Mouse (Mus musculus): ENCODE results near the gene Hid1. TPM values are rescaled to one million over a fixed set of nuclear protein-coding genes. Genes with fewer than 3 reads are reported as not detected.
"Not testable (repeated sequence)": the region's sequence is repeated elsewhere in the genome, so short reads cannot be mapped to it uniquely, and the experiment has no call there.

The Hid1 gene
- polyA plus RNA-seq, 1 experiment from 2014 or later, result 21.0 TPM

- Histone ChIP-seq H3K9me3 (ENCODE audit: control insufficient read depth, low read depth, low read length) (no peaks in the 10 kb centered on the region), H3K4me2 (replicated peaks; ENCODE audit: low read depth, low read length) (no peak overlapping the region), H3K9ac (replicated peaks; ENCODE audit: low read depth, low read length) (no peak overlapping the region), H3K4me1 (ENCODE audit: control insufficient read depth, insufficient read depth, low read length) (peaks cover 7% of the 10 kb centered on the region), H3K36me3 (ENCODE audit: control insufficient read depth, insufficient read depth, low read length) (peaks cover 2% of the 10 kb centered on the region; the same call in 1 of the 2 replicates), H3K4me3 (ENCODE audit: low read depth, low read length) (no peak overlapping the region), H3K27ac (ENCODE audit: low read length) (no peak overlapping the region), H3K27me3 (ENCODE audit: control insufficient read depth, insufficient read depth, low read length) (no peaks in the 10 kb centered on the region)
- 65% methylated on average over 3 of the region's 3 CpGs for WGBS
- ATAC-seq (ENCODE audit: insufficient number of reproducible peaks, insufficient read depth, low FRiP score, low read depth), result no peak
Observed at GRCm38 (mm10) chr11:115400126-115400525, 32.6 kb upstream of the Hid1 start.

- no peaks in the 10 kb centered on the region for H3K4me1 ChIP-seq (ENCODE audit: control insufficient read depth, insufficient read depth, low read length)
- 76% methylated on average over 7 of the region's 7 CpGs for WGBS
- H3K4me2 ChIP-seq (replicated peaks; ENCODE audit: low read depth, low read length), result no peak overlapping the region
- H3K9me3 ChIP-seq (ENCODE audit: control insufficient read depth, low read depth, low read length), result no peaks in the 10 kb centered on the region
- no peaks in the 10 kb centered on the region for H3K27me3 ChIP-seq (ENCODE audit: control insufficient read depth, insufficient read depth, low read length)
- ATAC-seq (ENCODE audit: insufficient number of reproducible peaks, insufficient read depth, low FRiP score, low read depth), result no peak
- H3K9ac ChIP-seq (replicated peaks; ENCODE audit: low read depth, low read length), result no peak overlapping the region
- H3K36me3 ChIP-seq (ENCODE audit: control insufficient read depth, insufficient read depth, low read length), result peaks cover 8% of the 10 kb centered on the region; the same call in 1 of the 2 replicates
- H3K27ac ChIP-seq (ENCODE audit: low read length), result no peak overlapping the region
- no peak overlapping the region for H3K4me3 ChIP-seq (ENCODE audit: low read depth, low read length)
Observed at GRCm38 (mm10) chr11:115398085-115398484, 30.5 kb upstream of the Hid1 start.

GRCm38 (mm10) chr11:115393721-115394325 lies 26.3 kb upstream of the Hid1 start:
- 63% methylated on average over 34 of the region's 34 CpGs for WGBS
- Histone ChIP-seq H3K4me1 (ENCODE audit: control insufficient read depth, insufficient read depth, low read length) (no peaks in the 10 kb centered on the region), H3K36me3 (ENCODE audit: control insufficient read depth, insufficient read depth, low read length) (peaks cover 19% of the 10 kb centered on the region; the same call in 1 of the 2 replicates), H3K9ac (replicated peaks; ENCODE audit: low read depth, low read length) (no peak overlapping the region), H3K27ac (ENCODE audit: low read length) (no peak overlapping the region), H3K9me3 (ENCODE audit: control insufficient read depth, low read depth, low read length) (no peaks in the 10 kb centered on the region), H3K27me3 (ENCODE audit: control insufficient read depth, insufficient read depth, low read length) (no peaks in the 10 kb centered on the region), H3K4me2 (replicated peaks; ENCODE audit: low read depth, low read length) (peak overlapping the region; percentile 5; the same call in 1 of the 2 replicates), H3K4me3 (ENCODE audit: low read depth, low read length) (no peak overlapping the region)
- ATAC-seq (ENCODE audit: insufficient number of reproducible peaks, insufficient read depth, low FRiP score, low read depth), result 0 out of 2 replicates have a peak, but pooled peaks have one; percentile 28

- H3K27me3 ChIP-seq (ENCODE audit: control insufficient read depth, insufficient read depth, low read length), result no peaks in the 10 kb centered on the region
- H3K27ac ChIP-seq (ENCODE audit: low read length), result no peak overlapping the region
- H3K9me3 ChIP-seq (ENCODE audit: control insufficient read depth, low read depth, low read length), result no peaks in the 10 kb centered on the region
- WGBS, result 93% methylated on average over 7 of the region's 7 CpGs
- H3K4me1 ChIP-seq (ENCODE audit: control insufficient read depth, insufficient read depth, low read length), result no peaks in the 10 kb centered on the region
- no peak overlapping the region for H3K4me2 ChIP-seq (replicated peaks; ENCODE audit: low read depth, low read length)
- no peak overlapping the region for H3K9ac ChIP-seq (replicated peaks; ENCODE audit: low read depth, low read length)
- peaks cover 19% of the 10 kb centered on the region; the same call in 1 of the 2 replicates for H3K36me3 ChIP-seq (ENCODE audit: control insufficient read depth, insufficient read depth, low read length)
- H3K4me3 ChIP-seq (ENCODE audit: low read depth, low read length), result no peak overlapping the region
- ATAC-seq (ENCODE audit: insufficient number of reproducible peaks, insufficient read depth, low FRiP score, low read depth), result no peak
Observed at GRCm38 (mm10) chr11:115391358-115391757, 23.8 kb upstream of the Hid1 start.

- H3K27ac ChIP-seq (ENCODE audit: low read length); H3K9me3 ChIP-seq (ENCODE audit: control insufficient read depth, low read depth, low read length); H3K9ac ChIP-seq (replicated peaks; ENCODE audit: low read depth, low read length); H3K4me2 ChIP-seq (replicated peaks; ENCODE audit: low read depth, low read length); H3K36me3 ChIP-seq (ENCODE audit: control insufficient read depth, insufficient read depth, low read length); ATAC-seq (ENCODE audit: insufficient number of reproducible peaks, insufficient read depth, low FRiP score, low read depth); H3K27me3 ChIP-seq (ENCODE audit: control insufficient read depth, insufficient read depth, low read length); H3K4me3 ChIP-seq (ENCODE audit: low read depth, low read length): not testable (repeated sequence)
- H3K4me1 ChIP-seq (ENCODE audit: control insufficient read depth, insufficient read depth, low read length), result peaks cover 27% of the 10 kb centered on the region
- WGBS, result 90% methylated on average over 3 of the region's 3 CpGs
Observed at GRCm38 (mm10) chr11:115386859-115387258, 19.3 kb upstream of the Hid1 start.

- Histone ChIP-seq H3K9ac (replicated peaks; ENCODE audit: low read depth, low read length) (no peak overlapping the region), H3K4me1 (ENCODE audit: control insufficient read depth, insufficient read depth, low read length) (peaks cover 35% of the 10 kb centered on the region), H3K36me3 (ENCODE audit: control insufficient read depth, insufficient read depth, low read length) (no peaks in the 10 kb centered on the region), H3K27me3 (ENCODE audit: control insufficient read depth, insufficient read depth, low read length) (no peaks in the 10 kb centered on the region), H3K4me3 (ENCODE audit: low read depth, low read length) (no peak overlapping the region), H3K27ac (ENCODE audit: low read length) (no peak overlapping the region), H3K4me2 (replicated peaks; ENCODE audit: low read depth, low read length) (no peak overlapping the region), H3K9me3 (ENCODE audit: control insufficient read depth, low read depth, low read length) (no peaks in the 10 kb centered on the region)
- WGBS, result 82% methylated on average over 5 of the region's 5 CpGs
- ATAC-seq (ENCODE audit: insufficient number of reproducible peaks, insufficient read depth, low FRiP score, low read depth), result no peak
Observed at GRCm38 (mm10) chr11:115384587-115384986, 17.0 kb upstream of the Hid1 start.

- peak overlapping the region; percentile 91; the same call in 1 of the 2 replicates for H3K4me2 ChIP-seq (replicated peaks; ENCODE audit: low read depth, low read length)
- peaks cover 35% of the 10 kb centered on the region for H3K4me1 ChIP-seq (ENCODE audit: control insufficient read depth, insufficient read depth, low read length)
- no peaks in the 10 kb centered on the region for H3K9me3 ChIP-seq (ENCODE audit: control insufficient read depth, low read depth, low read length)
- no peaks in the 10 kb centered on the region for H3K36me3 ChIP-seq (ENCODE audit: control insufficient read depth, insufficient read depth, low read length)
- H3K4me3 ChIP-seq (ENCODE audit: low read depth, low read length), result 0 out of 2 replicates have a peak overlapping the region, but pooled peaks have one; percentile 79
- WGBS, result 52% methylated on average over 16 of the region's 16 CpGs
- no peak overlapping the region for H3K9ac ChIP-seq (replicated peaks; ENCODE audit: low read depth, low read length)
- peak overlapping the region; percentile 10; the same call in 1 of the 2 replicates for H3K27ac ChIP-seq (ENCODE audit: low read length)
- ATAC-seq (ENCODE audit: insufficient number of reproducible peaks, insufficient read depth, low FRiP score, low read depth), result no peak
- no peaks in the 10 kb centered on the region for H3K27me3 ChIP-seq (ENCODE audit: control insufficient read depth, insufficient read depth, low read length)
Observed at GRCm38 (mm10) chr11:115383701-115384474, 16.3 kb upstream of the Hid1 start.

- H3K4me3 ChIP-seq (ENCODE audit: low read depth, low read length), result peak overlapping the region; percentile 79
- peak overlapping the region; percentile 71 for H3K9ac ChIP-seq (replicated peaks; ENCODE audit: low read depth, low read length)
- no peak overlapping the region for H3K27ac ChIP-seq (ENCODE audit: low read length)
- H3K9me3 ChIP-seq (ENCODE audit: control insufficient read depth, low read depth, low read length), result no peaks in the 10 kb centered on the region
- WGBS, result 19% methylated on average over 5 of the region's 5 CpGs
- H3K4me2 ChIP-seq (replicated peaks; ENCODE audit: low read depth, low read length), result peak overlapping the region; percentile 91
- peaks cover 35% of the 10 kb centered on the region for H3K4me1 ChIP-seq (ENCODE audit: control insufficient read depth, insufficient read depth, low read length)
- ATAC-seq (ENCODE audit: insufficient number of reproducible peaks, insufficient read depth, low FRiP score, low read depth), result no peak
- no peaks in the 10 kb centered on the region for H3K36me3 ChIP-seq (ENCODE audit: control insufficient read depth, insufficient read depth, low read length)
- H3K27me3 ChIP-seq (ENCODE audit: control insufficient read depth, insufficient read depth, low read length), result no peaks in the 10 kb centered on the region
Observed at GRCm38 (mm10) chr11:115382891-115383290, 15.3 kb upstream of the Hid1 start.

Data from stomach, embryonic 14.5 days (tissue).